Mouse (Mus musculus) cortical plate, adult 2 months (tissue): ENCODE results near the gene Tex11. TPM values are rescaled to one million over a fixed set of nuclear protein-coding genes. Genes with fewer than 3 reads are reported as not detected.
"Not testable (repeated sequence)": the region's sequence is repeated elsewhere in the genome, so short reads cannot be mapped to it uniquely, and the experiment has no call there.

Experiments
- H3K27ac ChIP-seq: fragments of 200-500 bp; 2 replicates; pipeline ENCODE4 v1.5.1; 2012; ENCODE audit warnings: low read length, control low read depth, inconsistent platforms; ENCODE audit not compliant: insufficient read depth
- H3K4me1 ChIP-seq: fragments of 200-500 bp; 2 replicates; pipeline ENCODE4 v1.6.1; 2011; ENCODE audit warnings: low read length; ENCODE audit not compliant: control insufficient read depth, insufficient read depth
- H3K4me3 ChIP-seq: fragments of 200-500 bp; 2 replicates; pipeline ENCODE4 v1.5.1; 2011; ENCODE audit warnings: mild to moderate bottlenecking, low read length, control low read depth; ENCODE audit not compliant: insufficient read depth
- CTCF ChIP-seq: fragments of 200-500 bp; IDR thresholded peaks from 2 replicates; pipeline ENCODE4 v1.5.1; 2011; ENCODE audit warnings: mild to moderate bottlenecking, control low read depth, low read length; ENCODE audit not compliant: insufficient read depth; ENCODE audit errors: extremely low read depth
- POLR2A ChIP-seq: fragments of 200-500 bp; IDR thresholded peaks from 2 replicates; pipeline ENCODE4 v1.6.1; 2011; ENCODE audit warnings: mild to moderate bottlenecking, low read length, control low read depth; ENCODE audit not compliant: insufficient read depth; ENCODE audit errors: extremely low read depth
- polyA plus RNA-seq: library from polyadenylated mRNA; depleted of rRNA; stranded (reverse); fragments of >200 nt; gene quantifications from 2 replicates; pipeline ENCODE4 v1.2.3, GENCODE M21; 2012; rRNA removed

Gene Tex11
- 0.08 and 0.17 TPM in 2 replicates for polyA plus RNA-seq

DNA sequence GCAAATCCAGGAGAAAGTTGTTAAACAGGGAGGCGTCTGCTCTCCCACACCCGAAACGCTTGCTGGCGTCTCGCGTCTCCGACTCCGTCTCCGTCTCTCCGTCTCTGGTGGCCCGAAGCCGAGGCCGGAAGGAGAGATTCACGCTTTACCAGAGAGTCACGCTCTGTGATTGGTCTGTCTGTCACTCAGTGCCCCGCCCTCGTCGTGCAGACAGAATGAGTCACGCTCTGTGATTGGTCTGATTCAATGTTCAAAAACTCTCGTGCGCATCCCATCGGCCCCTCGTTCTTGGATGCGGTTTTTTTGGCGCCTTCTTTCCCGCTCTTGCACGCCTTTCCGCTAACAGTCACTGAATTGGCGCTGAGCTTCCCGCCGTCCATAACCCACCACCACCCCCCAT, at the start of gene Tex11:
Tex11 (minus strand) TSS at position 127 of the 400 bp plus-strand sequence.
- Histone ChIP-seq H3K4me1 (no peaks in the 10 kb centered on the region), H3K27ac (no peak within 1 kb of the TSS), H3K4me3 (no peak within 1 kb of the TSS)
- TF ChIP-seq CTCF (no peak), POLR2A (no peak)

DNA sequence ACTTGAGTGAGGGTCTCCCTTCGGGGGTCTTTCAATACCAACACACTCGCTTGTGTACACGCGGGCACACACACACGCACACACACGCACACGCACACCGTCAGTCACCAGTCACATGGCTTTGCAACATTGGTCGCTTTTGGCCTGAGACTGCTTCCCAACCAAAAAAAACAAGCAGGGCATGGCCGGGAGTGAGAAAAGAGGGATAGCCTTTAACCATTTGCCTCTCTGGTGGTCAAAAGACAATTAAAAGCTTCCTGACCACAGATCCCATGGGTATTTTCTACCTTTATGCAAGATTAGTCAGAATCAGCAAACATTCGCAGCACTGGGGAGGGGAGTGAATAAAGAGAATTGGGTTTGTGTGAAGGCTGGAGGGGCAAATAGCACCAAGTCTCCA, 26.5 kb upstream of the Tex11 start, which contains the start of gene Slc7a3:
Slc7a3 (minus strand) TSS at position 101 of the 400 bp plus-strand sequence.
- no peak within 1 kb of the TSS for H3K27ac ChIP-seq
- peak within 1 kb of the TSS; percentile 27 for H3K4me3 ChIP-seq
- no peaks in the 10 kb centered on the region for H3K4me1 ChIP-seq
- TF ChIP-seq CTCF (no peak), POLR2A (no peak)

DNA sequence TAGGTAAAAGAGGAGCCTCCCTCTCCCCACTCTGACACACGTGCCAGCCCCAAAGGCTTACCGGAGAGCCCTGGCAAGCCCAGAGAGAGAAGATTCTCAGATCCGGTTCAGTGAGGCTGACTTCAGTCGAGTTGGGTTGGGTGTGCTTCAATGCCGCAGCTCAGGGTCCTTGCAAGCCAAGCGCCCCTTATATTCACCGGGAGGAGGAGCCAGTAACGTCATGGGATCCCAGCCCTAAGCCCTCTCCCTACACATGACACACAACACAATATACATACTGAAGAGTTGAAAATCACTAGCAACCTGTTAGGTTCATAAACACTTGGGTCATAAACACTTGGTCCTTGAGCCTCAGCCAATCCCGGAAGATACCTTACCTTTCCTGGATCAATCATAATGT, 25.7 kb upstream of the Tex11 start:
- H3K4me3 ChIP-seq, result peak overlapping the region; percentile 27
- H3K27ac ChIP-seq, H3K4me1 ChIP-seq: not testable (repeated sequence)

DNA sequence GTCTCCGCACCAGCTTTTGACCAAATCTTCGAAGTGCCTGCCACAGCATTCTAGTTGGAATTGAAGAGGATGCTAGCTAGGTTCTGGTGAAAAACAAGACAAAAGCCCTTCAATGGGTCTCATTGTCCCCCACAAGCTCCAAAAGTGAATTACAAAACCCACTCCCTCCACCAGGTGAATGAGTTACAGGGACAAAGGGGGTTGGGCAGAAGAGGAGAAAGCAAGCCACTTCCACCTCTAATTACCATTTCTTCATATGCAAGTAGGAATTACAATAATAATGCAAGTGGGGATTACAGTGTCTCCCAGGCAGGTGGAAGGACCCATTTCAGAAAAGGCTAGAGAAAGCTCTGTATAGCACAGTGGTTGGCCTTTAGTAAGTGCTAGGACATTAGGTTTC, 24.7 kb upstream of the Tex11 start:
- TF ChIP-seq POLR2A (no peak), CTCF (no peak)
- Histone ChIP-seq H3K4me1 (no peaks in the 10 kb centered on the region), H3K27ac (no peak overlapping the region), H3K4me3 (peak overlapping the region; percentile 27; the same call in 1 of the 2 replicates)

DNA sequence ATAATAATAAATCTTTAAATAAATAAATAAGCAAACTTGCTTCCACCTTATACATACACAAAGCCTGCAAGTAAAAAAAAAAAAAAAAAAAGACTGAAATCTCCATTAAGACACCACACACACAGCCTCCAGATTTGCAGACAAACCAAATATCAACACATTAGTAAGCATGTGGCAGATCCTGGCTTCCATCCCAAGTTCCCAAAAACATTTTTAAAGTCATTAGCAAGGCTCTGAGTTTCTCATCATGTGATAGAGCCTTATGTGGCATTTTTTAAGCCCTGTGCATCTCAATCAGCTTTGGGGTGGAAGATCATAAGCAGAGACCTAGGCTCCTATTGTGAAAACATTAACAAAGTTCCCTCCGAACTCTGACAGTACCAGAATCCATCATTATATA, 5.8 kb upstream of the Tex11 start:
- H3K27ac ChIP-seq, result no peak overlapping the region
- TF ChIP-seq CTCF (no peak), POLR2A (no peak)
- H3K4me3 ChIP-seq, result no peak overlapping the region
- H3K4me1 ChIP-seq, result no peaks in the 10 kb centered on the region

DNA sequence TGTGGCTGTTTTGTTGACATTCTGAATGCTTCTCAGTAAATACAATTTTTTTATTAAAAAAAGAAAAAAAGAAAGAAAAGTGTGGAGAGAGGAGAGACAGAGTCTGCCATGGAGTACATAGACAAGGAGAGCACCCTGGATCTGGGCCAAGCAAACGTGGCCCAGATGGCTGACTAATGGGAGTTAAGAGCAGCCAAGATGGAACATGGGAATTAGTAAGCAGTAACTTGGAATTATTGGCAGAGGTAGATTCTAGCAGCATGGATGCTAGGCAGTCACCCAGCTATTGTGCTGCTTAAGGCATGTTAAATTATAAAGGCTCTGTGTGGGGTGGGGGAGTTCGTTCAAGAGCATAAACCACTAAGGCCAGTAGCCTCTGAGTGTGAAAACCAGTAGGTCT, 4.0 kb upstream of the Tex11 start:
- H3K4me1 ChIP-seq, result no peaks in the 10 kb centered on the region
- H3K27ac ChIP-seq, result no peak overlapping the region
- TF ChIP-seq POLR2A (no peak), CTCF (no peak)

DNA sequence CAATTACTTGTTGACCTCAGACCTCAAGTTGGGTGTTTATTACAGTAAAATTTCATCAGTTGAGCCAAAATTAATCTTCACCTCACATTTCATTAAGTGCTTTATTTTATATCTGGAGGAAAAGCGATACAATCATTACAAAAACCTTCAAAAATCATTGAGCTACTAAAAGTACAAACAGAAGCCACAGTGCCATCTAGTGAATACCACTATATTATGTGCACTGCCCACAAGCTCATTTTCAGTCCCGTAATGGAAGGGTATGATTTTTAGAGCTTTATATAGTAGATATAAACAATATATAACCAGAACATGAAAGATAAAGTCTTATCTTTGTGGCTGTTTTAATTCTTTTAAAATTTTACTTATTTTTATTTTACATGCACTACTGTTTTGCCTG, 115.8 kb downstream of the Tex11 start:
- Histone ChIP-seq H3K4me1 (no peaks in the 10 kb centered on the region), H3K27ac (no peak overlapping the region), H3K4me3 (no peak overlapping the region)
- TF ChIP-seq POLR2A (no peak), CTCF (no peak)

More for the DNA sequence above, 4.0 kb upstream of the Tex11 start:
- H3K4me3 ChIP-seq, result no peak overlapping the region

DNA sequence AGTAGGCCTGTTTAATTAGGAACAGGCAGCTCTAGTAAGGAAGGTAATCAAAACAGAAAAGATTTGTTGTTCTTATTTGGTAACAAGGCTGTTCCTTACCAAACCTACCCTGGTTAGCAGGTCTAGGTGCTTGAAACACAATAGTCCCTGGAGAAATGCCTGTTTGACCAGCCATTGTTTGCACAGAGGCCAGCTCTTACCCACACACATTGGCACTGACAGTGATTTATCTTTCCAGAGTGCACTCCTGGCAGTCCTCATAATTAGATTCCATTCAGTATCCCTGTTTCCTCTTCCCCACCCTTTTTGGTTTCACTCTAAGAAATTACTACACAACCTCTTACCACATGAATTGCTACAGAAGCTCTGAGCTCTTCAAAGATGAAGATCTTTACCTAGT, 220.3 kb downstream of the Tex11 start:
- no peak for TF ChIP-seq POLR2A
- no peak for TF ChIP-seq CTCF
- Histone ChIP-seq H3K4me3 (no peak overlapping the region), H3K4me1 (no peaks in the 10 kb centered on the region), H3K27ac (no peak overlapping the region)

DNA sequence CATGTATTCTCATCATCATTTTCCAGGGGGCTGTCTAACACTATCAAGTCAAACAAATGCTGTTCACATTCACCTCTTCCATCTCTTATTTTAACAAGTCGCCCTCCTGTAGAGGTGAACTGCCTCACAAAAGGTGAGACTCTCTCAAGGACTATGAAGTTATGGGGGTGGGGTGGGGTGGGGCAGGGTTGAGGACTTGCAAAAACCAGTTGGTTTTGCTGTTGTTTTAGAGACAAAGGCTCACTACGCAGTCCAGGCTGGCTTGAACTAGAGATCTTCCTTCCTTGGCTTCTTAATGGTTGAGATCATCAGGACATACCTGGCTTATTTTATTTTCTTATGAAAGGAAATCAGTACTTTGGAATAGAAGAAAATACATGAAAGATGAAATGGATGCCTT, 226.7 kb downstream of the Tex11 start:
- Histone ChIP-seq H3K4me1 (no peaks in the 10 kb centered on the region), H3K27ac (no peak overlapping the region), H3K4me3 (no peak overlapping the region)
- no peak for TF ChIP-seq POLR2A
- no peak for TF ChIP-seq CTCF

DNA sequence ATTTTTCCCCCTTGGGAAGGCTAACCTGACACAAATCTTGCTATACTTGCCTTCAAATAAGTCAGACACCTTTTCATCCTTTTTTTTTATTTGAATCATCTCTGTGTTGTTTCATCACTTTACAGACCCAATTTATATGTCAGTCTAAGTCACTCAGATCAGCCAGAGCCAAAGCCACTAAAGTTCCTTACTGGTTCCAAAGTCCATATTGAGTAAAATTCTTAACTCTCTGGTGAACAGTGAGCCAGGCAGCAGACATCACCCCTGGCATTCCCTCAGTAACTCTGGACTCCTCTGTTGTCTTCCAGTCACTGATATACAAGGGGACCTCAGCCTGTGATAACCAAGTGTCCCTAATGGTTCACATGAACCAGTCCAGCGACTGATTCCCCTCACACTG, 233.9 kb downstream of the Tex11 start:
- Histone ChIP-seq H3K4me1 (no peaks in the 10 kb centered on the region), H3K27ac (no peak overlapping the region), H3K4me3 (no peak overlapping the region)
- TF ChIP-seq CTCF, result no peak
- TF ChIP-seq POLR2A, result no peak

DNA sequence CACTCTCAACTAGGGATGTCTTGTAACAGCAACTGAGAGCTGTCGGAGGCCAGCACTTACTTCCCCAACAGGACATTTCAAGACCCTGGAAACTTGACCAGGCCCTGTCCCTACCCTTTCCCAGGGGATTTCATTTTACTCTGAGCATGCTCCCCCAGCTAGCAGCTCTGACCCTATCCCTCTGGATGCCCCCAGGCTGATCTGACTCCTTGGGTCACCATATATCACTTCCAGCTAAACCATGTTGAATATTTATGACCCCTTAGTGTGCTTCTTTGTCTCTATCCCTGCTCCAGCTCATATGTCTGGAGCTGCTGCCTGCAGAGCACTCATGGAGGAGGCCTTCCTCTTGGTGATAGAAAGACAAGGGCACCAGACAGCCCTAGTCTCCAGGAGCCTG, 238.3 kb downstream of the Tex11 start:
- no peaks in the 10 kb centered on the region; the same call in 1 of the 2 replicates for H3K4me1 ChIP-seq
- TF ChIP-seq POLR2A (no peak), CTCF (no peak)
- no peak overlapping the region for H3K27ac ChIP-seq
- no peak overlapping the region for H3K4me3 ChIP-seq
